Mouse (Mus musculus): Measurements from ENCODE around the gene Ooep. TPM values are rescaled to one million over a fixed set of nuclear protein-coding genes. Genes with fewer than 3 reads are reported as not detected.
A peak's percentile ranks its signal among the peaks of the same experiment; 100 is the strongest.
"Not testable (repeated sequence)": the region's sequence is repeated elsewhere in the genome, so short reads cannot be mapped to it uniquely, and the experiment has no call there.

Ooep gene
- polyA plus RNA-seq, 3 experiments from 2014 or later: not detected

DNA sequence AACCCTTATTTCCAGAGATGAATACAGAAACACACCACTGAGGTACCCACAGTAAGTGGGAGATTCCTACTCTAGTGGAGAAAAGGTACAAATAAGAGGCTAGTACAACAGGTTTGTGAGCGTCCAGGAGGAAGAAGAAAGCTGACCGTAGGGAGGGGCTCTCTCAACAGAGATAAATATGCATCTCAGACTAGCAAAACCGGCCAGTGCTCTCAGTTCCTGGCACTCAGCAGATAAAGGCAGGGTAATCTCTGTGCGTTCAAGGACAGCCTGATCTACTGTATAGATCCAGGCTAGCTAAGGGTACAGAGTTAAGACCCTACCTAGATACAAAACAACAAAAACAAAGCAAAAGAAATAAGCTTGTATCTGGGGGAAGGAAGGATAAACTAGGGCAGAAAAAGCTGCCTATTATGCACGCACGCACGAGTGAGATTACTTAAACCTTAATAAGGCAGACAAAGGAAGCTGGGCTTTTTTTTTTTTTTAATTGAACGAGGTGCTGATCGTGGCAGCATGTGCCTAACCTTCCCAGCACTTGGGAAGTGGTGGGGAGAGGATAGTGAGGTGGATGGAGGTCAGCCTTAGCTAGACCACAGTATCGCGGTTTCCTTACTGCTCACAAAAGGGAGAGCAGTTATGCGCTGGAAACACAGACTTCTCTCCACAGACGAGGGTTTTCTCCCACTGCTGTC, 12.5 kb downstream of the Ooep start:
- no peak for ATAC-seq

DNA sequence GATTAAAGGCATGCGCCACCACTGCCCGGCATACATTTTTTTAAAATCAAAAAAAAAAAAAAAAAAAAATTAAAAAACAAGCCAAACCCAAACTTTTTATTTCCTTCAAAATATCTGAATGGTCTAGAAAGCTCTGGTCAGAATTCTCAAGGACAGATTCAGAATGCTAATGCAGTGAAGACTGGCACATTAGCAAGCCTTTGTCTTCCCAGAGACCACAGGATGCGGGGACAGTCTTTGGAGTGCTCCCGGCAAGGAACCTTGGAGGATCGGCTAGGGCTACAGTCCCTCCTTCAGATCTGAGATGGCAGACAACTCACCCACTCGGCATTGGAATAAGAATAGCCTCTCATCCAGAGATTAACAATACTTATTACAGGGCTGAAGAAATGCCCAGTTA, 13.8 kb downstream of the Ooep start:
- no peak for ATAC-seq

DNA sequence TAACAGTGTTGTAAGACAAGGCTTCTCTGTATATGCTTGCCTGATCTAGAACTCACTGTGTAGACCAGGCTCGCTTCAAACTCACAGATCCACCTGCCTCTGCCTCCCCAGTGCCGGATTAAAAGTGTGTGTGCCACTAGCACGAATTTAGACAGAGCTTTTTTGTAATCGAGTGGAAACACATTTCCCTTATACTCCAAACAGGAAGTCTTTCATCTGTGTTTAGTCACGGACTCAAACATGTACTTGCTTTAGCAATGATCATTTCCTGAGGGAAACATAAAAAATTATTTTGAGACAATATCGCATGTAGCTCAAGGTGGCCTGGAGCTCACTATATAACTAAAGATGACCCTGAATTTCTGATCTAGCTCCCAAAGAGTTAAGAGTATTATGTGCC, 15.2 kb downstream of the Ooep start:
- ATAC-seq: no peak

DNA sequence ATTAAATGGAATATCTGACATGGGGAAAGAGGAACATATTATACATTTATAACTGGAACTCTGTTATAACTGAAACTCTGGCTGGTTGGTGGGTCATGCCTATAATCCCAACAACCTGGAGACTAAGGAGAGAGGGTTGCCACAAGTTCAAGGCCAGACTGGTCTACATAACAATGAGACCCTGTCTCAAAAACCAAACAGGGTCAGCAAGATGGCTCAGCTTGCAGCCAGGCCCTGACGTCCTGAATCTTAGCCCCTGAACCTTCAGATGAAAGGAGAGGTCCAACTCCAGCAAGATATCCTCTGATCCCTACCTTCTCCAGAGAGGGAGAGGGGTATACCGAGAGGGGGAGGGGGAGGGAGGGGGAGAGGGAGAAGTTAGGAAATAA, 18.0 kb downstream of the Ooep start:
- ATAC-seq: no peak

DNA sequence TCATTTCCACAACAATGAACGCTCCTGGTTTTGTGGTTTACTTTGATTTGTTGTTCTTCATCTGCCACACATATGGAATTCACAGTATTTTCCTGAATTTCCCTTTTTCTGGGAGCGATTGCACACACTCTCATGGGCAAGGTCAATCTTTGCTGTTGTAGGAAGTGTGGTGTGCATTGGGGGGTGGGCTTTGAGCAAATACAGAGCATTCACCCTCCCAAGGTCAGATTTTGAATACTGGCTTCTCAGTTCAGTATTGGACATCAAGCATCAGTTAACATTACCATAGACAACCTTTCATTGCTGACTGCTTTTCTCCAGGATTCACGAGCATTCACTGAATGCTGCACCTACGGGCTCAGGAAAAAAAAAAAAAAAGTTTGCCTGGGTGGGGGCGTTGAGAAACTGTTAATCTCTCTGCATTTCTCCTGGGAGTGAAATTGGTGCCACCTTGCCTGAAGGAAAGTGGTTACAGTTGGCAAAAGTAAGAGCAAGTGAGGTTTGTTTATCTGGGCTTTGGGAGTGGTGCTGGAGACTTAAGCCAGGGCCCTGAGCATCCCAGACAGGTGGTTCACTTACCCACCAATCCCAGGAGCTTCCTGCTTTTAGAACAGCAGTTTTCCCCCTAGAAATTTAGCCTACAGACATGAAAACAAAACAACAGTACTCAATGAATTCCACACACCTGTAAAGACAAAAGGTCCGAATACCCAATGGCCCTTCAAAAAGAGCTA, 18.6 kb downstream of the Ooep start:
- no peak for ATAC-seq

DNA sequence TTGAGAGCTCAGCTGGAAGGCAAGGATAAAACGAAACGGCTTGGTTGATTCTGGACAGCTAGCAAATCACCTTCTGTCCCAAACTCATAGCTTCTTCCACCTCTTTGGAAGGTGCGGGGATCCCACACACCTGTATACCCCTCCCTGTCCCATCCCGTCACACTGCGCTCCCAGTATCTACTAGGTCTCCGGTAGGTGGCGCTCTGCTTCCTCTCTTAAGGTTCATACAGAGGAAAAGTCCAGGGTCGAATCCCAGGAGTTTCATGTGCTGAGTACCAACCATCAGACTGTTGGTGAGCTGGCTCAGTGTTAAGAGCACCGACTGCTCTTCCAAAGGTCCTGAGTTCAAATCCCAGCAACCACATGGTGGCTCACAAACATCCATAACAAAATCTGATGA, 20.5 kb downstream of the Ooep start:
- ATAC-seq: peak; percentile 38

- ATAC-seq: no peak
Measured at GRCm38 (mm10) chr9:78355611-78356010, 22.9 kb downstream of the Ooep start, which contains the start of gene Gsta2. Gene Gsta2 (minus strand): TSS chr9:78355788.

DNA sequence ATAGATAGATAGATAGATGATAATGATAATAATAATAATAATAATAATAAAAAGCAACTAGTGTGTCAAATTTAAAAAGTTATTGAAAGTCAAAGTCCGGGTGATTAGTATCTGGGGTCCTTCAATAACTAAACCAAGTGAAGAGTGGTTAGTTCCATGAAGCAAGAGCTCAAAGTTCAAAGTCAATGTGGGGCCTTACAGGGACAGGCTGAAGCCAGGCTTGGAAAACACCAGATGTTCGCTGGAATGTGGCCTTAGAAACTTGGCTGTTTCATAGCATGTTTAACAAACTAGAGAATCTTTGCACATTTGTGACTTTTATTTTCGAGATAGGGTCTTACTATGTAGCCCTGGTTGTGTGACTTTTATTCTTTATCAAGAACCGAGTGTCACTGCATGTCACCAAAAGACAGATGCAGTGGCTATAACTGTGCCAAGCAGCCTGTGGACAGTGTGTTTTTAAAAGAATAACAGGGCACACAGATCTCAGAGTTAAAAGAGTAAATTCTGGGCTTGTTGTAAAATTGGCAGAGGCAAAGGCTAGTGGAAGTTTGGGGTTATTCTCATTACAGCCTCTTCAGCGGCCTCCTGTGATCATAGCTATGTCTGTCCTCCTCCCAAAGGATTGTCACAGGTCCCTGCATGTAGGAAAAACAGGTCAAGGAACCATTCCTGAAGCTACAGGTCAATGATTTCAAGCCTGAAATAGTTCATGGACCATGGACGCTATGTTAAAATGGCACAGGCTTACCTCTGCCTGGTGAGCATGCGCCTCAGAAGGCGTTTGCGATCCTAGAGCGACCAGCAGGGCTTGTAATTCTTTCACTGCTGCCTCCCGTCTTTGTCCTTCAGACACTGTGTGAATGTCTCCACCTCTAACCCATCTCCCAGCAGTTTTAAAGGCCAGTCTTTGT, 23.6 kb downstream of the Ooep start:
- no peak for ATAC-seq

- no peak for ATAC-seq
Measured at GRCm38 (mm10) chr9:78351504-78352220, 26.9 kb downstream of the Ooep start.

- not testable (repeated sequence) for ATAC-seq
Measured at GRCm38 (mm10) chr9:78350007-78350406, 28.5 kb downstream of the Ooep start.

DNA sequence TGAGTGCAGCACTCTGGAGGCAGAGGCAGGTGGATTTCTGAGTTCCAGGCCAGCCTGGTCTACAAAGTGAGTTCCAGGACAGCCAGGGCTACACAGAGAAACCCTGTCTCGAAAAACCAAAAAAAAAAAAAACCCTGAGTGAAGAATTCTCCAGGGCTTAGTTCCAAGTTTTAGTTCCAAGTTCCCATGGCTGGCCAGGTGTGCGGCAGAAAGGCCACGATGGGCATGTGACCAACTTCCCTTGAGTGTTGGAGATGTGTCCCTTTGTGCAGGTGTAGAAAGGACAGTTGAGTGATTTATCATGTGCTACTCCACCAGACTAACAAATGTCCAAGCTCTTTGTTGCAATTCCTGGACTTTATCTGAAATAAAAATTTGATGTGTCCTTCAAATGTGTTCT, 29.4 kb downstream of the Ooep start:
- not testable (repeated sequence) for ATAC-seq

DNA sequence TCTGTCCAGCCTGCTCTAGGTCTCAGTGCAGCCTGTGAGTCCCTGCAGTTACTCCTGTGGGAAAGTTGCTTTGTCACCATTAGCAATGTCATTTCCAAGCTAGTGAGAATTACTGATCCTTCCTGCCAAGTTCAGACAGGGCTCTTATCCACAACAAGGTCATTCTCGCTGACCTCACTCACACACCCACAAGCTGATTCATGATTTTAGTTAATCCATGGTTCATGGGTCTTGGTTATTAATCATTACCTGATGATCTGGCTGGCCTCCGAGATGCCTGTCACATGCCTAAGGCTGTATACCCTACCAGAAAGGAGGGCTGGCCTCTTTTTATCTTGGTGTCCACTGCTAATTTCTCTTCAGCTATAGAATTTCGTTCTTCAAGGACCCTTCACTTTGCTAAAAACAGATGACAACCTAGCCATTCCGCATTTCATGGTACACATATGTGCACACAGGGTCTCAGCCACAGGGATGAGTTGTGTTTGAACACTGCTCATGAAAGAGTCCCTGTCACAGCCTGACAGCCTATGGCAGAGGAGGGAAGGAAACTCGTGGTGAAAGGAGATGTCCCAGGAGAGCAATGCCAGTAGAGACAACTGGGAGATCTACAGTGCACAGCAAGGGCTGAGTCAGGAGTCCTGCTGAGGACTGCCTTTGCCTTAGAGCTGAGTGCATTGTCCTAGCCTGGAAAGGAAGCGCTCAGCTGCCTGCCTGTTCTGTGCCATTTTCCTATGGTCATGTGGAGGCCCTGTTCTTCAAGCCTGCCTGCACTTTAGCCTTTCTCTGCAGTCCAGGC, 30.1 kb downstream of the Ooep start:
- not testable (repeated sequence) for ATAC-seq

GRCm38 (mm10) chr9:78347004-78347403, 31.5 kb downstream of the Ooep start:
- ATAC-seq: no peak

DNA sequence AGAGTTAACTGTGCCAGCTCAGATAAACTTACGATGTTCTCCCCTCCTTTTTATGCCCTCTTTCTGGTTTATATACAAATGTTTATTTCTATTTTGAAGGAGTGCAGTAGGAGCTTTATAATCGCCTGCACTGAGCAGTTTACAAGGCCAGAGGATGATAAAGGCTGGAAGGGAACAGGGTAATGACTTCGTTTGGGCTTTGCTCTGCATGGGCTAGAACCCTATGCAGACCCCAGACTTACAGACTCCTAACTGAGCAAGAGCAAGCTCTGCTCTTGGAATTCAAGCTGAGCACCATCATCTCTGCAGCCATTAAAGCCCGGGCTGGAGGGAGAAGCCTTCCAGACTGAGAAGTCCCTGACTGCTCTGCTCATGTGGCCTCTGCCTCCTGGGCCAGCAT, 33.3 kb downstream of the Ooep start:
- not testable (repeated sequence) for ATAC-seq

DNA sequence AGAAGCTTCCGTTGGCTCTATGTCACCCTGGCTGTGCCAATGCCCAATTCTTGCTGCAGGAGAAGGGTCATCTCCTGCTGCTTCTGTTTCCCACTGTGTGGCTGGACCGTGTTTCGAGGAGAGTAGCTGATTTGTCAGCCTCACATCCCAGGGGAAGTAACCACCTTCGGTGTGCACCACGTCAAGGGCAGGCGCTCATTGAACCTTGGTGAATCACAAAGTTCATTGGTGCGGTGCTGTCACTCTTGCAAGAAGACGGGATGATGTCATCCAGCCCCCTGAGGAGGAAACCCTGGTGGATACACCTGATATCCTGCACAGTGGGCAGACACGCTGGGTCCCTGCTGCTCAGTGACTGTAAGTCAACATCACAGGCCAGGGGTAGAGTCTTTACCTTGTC, 35.5 kb downstream of the Ooep start:
- not testable (repeated sequence) for ATAC-seq

- not testable (repeated sequence) for ATAC-seq
Measured at GRCm38 (mm10) chr9:78342494-78342893, 36.0 kb downstream of the Ooep start.

DNA sequence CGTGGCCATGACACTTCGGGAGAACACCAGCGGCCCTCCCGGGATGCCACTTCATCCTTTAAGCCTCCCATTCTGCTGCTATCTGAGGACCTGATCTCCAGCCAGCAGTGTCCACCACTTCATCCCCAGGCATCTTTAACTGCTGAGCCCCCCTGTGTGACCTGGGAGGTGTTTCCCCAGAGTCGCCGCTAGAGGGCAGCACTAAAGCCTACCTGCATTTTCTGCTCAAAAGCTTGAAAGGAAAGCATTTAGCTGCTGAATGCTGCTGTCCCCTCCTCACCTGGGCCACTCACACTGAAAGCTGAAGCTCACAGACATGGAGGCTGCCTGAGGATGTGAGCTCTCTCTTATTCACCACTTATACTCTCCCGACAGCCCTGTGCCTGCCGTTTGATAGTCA, 38.2 kb downstream of the Ooep start:
- ATAC-seq: not testable (repeated sequence)

- ATAC-seq: not testable (repeated sequence)
Measured at GRCm38 (mm10) chr9:78337050-78337449, 41.5 kb downstream of the Ooep start.

DNA sequence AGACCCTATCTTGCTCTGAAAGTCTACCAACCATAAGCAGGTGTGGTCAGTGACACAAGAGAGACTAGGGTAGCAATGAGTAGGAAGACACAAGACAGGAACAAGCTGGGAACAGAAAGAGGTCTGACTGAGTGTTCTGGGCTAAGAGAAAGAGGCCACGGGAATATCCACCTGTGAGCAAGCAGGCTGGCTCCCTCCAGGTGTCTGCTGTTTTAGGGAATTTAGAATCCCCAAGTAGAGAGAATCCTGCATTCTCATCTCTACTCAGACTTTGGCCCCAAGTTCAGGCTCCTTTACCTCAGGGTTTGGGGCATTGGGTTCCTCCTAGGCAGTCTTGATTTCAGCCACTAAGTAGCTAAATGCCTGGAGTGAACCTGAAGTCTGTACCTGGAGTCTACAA, 51.2 kb downstream of the Ooep start, which contains the start of gene Omt2b:
Omt2b (plus strand) TSS at position 301 of the 400 bp plus-strand sequence.
- not testable (repeated sequence) for ATAC-seq

Measured in inflammation-experienced regulatory T-cells, adult 6 months (primary cell).